Mouse (Mus musculus) heart, embryonic 11.5 days (tissue): Measurements from ENCODE around the gene Zmynd12. TPM values are rescaled to one million over a fixed set of nuclear protein-coding genes. Genes with fewer than 3 reads are reported as not detected.

Experiments used
- ATAC-seq: fragments of 200-750 bp; cut with Nextera tagmentation; replicated peaks from 2 replicates; pipeline ENCODE4 v1.8.0; 2017; ENCODE audit warnings: moderate library complexity; ENCODE audit not compliant: insufficient number of reproducible peaks, low FRiP score, low TSS enrichment
- H3K27ac ChIP-seq: fragments of 300-500 bp; sonication (generic); 2 replicates; pipeline ENCODE4 v1.5.1; 2014; ENCODE audit warnings: mild to moderate bottlenecking, low read depth, low read length
- H3K27me3 ChIP-seq: fragments of 300-500 bp; sonication (generic); 2 replicates; pipeline ENCODE4 v1.6.1; 2014; ENCODE audit warnings: mild to moderate bottlenecking, low read length, mixed read lengths; ENCODE audit not compliant: control insufficient read depth, insufficient read depth
- H3K36me3 ChIP-seq: fragments of 300-500 bp; sonication (generic); 2 replicates; pipeline ENCODE4 v1.6.1; 2014; ENCODE audit warnings: mild to moderate bottlenecking, low read length, moderate library complexity, mixed read lengths; ENCODE audit not compliant: control insufficient read depth, insufficient read depth
- H3K4me1 ChIP-seq: fragments of 300-500 bp; sonication (generic); 2 replicates; pipeline ENCODE4 v1.6.1; 2014; ENCODE audit warnings: low read length; ENCODE audit not compliant: control insufficient read depth, insufficient read depth
- H3K4me2 ChIP-seq: fragments of 300-500 bp; sonication (generic); 2 replicates; pipeline ENCODE4 v1.6.1; 2014; ENCODE audit warnings: mild to moderate bottlenecking, moderate library complexity
- H3K4me3 ChIP-seq: fragments of 300-500 bp; sonication (generic); 2 replicates; pipeline ENCODE4 v1.5.1; 2014; ENCODE audit warnings: low read depth, low read length
- H3K9ac ChIP-seq: fragments of 300-500 bp; sonication (generic); 2 replicates; pipeline ENCODE4 v1.6.1; 2014; ENCODE audit warnings: mild to moderate bottlenecking, low read depth, low read length, moderate library complexity
- H3K9me3 ChIP-seq: fragments of 300-500 bp; sonication (generic); replicated peaks from 2 replicates; pipeline ENCODE4 v1.6.1; 2016; ENCODE audit warnings: low read length; ENCODE audit not compliant: control insufficient read depth
- WGBS: fragments of 180-500 bp; shearing (Covaris S2); extraction: QIAGEN DNeasy Blood & Tissue Kit; methylation state at CpG from one replicate; pipeline ENCODE4 v1.1.7; 2014; ENCODE audit not compliant: insufficient replicate concordance; 5-methylcytosine and 5-hydroxymethylcytosine counted together
- polyA plus RNA-seq: library from polyadenylated mRNA; unstranded; fragments of >200 nt; fragmentation: Nextera tagmentation; extraction: Ambion mirVana; gene quantifications from 2 replicates; pipeline ENCODE4 v1.2.1, GENCODE M21; 2014

The Zmynd12 gene
- polyA plus RNA-seq, 1 experiment from 2014 or later, result not detected

GRCm38 (mm10) chr4:119430678-119431077 is 8.1 kb downstream of the Zmynd12 start:
- Histone ChIP-seq H3K4me2 (peak overlapping the region; percentile 35), H3K9ac (no peak overlapping the region), H3K27me3 (no peaks in the 10 kb centered on the region), H3K9me3 (peaks cover 2% of the 10 kb centered on the region; the same call in 1 of the 2 replicates), H3K36me3 (no peaks in the 10 kb centered on the region), H3K4me1 (no peaks in the 10 kb centered on the region), H3K4me3 (no peak overlapping the region), H3K27ac (no peak overlapping the region)
- ATAC-seq, result no peak
- 19% methylated on average over 5 of the region's 5 CpGs for WGBS

- Histone ChIP-seq H3K9ac (no peak overlapping the region), H3K9me3 (peaks cover 7% of the 10 kb centered on the region; the same call in 1 of the 2 replicates), H3K4me1 (0 out of 2 replicates have a peak, but pooled peaks cover 2% of the 10 kb centered on the region), H3K36me3 (no peaks in the 10 kb centered on the region), H3K4me2 (no peak overlapping the region), H3K4me3 (no peak overlapping the region), H3K27me3 (no peaks in the 10 kb centered on the region), H3K27ac (no peak overlapping the region)
- 83% methylated on average over 2 of the region's 2 CpGs for WGBS
- ATAC-seq, result no peak
Measured at GRCm38 (mm10) chr4:119437936-119438335, 15.3 kb downstream of the Zmynd12 start.

- Histone ChIP-seq H3K9me3 (no peaks in the 10 kb centered on the region), H3K4me1 (0 out of 2 replicates have a peak, but pooled peaks cover 2% of the 10 kb centered on the region), H3K36me3 (no peaks in the 10 kb centered on the region), H3K27me3 (no peaks in the 10 kb centered on the region), H3K27ac (no peak overlapping the region), H3K9ac (no peak overlapping the region), H3K4me2 (no peak overlapping the region), H3K4me3 (no peak overlapping the region)
- 84% methylated on average over 4 of the region's 4 CpGs for WGBS
- ATAC-seq, result no peak
Measured at GRCm38 (mm10) chr4:119441836-119442235, 19.2 kb downstream of the Zmynd12 start.

GRCm38 (mm10) chr4:119442539-119442938 is 19.9 kb downstream of the Zmynd12 start:
- ATAC-seq, result no peak
- Histone ChIP-seq H3K27me3 (no peaks in the 10 kb centered on the region), H3K9ac (no peak overlapping the region), H3K4me2 (no peak overlapping the region), H3K27ac (no peak overlapping the region), H3K4me3 (no peak overlapping the region), H3K9me3 (no peaks in the 10 kb centered on the region), H3K36me3 (no peaks in the 10 kb centered on the region), H3K4me1 (0 out of 2 replicates have a peak, but pooled peaks cover 2% of the 10 kb centered on the region)
- WGBS, result 37% methylated on average over 6 of the region's 6 CpGs

GRCm38 (mm10) chr4:119447261-119447660 is 24.6 kb downstream of the Zmynd12 start:
- H3K4me3 ChIP-seq, result no peak overlapping the region
- 85% methylated on average over 6 of the region's 6 CpGs for WGBS
- no peaks in the 10 kb centered on the region for H3K27me3 ChIP-seq
- H3K4me1 ChIP-seq, result peaks cover 4% of the 10 kb centered on the region; the same call in 1 of the 2 replicates
- no peak for ATAC-seq
- no peaks in the 10 kb centered on the region for H3K36me3 ChIP-seq
- H3K9ac ChIP-seq, result no peak overlapping the region
- H3K27ac ChIP-seq, result no peak overlapping the region
- H3K4me2 ChIP-seq, result no peak overlapping the region
- no peaks in the 10 kb centered on the region for H3K9me3 ChIP-seq

GRCm38 (mm10) chr4:119447786-119448185 is 25.2 kb downstream of the Zmynd12 start:
- Histone ChIP-seq H3K4me3 (no peak overlapping the region), H3K27ac (no peak overlapping the region), H3K36me3 (no peaks in the 10 kb centered on the region), H3K27me3 (no peaks in the 10 kb centered on the region), H3K9ac (no peak overlapping the region), H3K4me1 (peaks cover 6% of the 10 kb centered on the region), H3K4me2 (no peak overlapping the region), H3K9me3 (no peaks in the 10 kb centered on the region)
- 58% methylated on average over 3 of the region's 3 CpGs for WGBS
- no peak for ATAC-seq

GRCm38 (mm10) chr4:119450436-119450835 is 27.8 kb downstream of the Zmynd12 start:
- Histone ChIP-seq H3K27ac (no peak overlapping the region), H3K4me2 (no peak overlapping the region), H3K27me3 (no peaks in the 10 kb centered on the region), H3K4me1 (peaks cover 17% of the 10 kb centered on the region), H3K9ac (no peak overlapping the region), H3K9me3 (no peaks in the 10 kb centered on the region), H3K36me3 (no peaks in the 10 kb centered on the region), H3K4me3 (no peak overlapping the region)
- 70% methylated on average over 7 of the region's 7 CpGs for WGBS
- ATAC-seq, result no peak

GRCm38 (mm10) chr4:119453128-119453527 is 30.5 kb downstream of the Zmynd12 start:
- Histone ChIP-seq H3K9ac (no peak overlapping the region), H3K9me3 (0 out of 2 replicates have a peak, but pooled peaks cover 2% of the 10 kb centered on the region), H3K4me1 (peaks cover 17% of the 10 kb centered on the region), H3K27ac (no peak overlapping the region), H3K36me3 (no peaks in the 10 kb centered on the region), H3K4me3 (no peak overlapping the region), H3K4me2 (no peak overlapping the region), H3K27me3 (no peaks in the 10 kb centered on the region)
- no peak for ATAC-seq
- WGBS, result 56% methylated on average over 5 of the region's 5 CpGs

GRCm38 (mm10) chr4:119453533-119453932 is 30.9 kb downstream of the Zmynd12 start:
- Histone ChIP-seq H3K4me3 (no peak overlapping the region), H3K9ac (no peak overlapping the region), H3K27ac (no peak overlapping the region), H3K36me3 (no peaks in the 10 kb centered on the region), H3K27me3 (no peaks in the 10 kb centered on the region), H3K9me3 (0 out of 2 replicates have a peak, but pooled peaks cover 2% of the 10 kb centered on the region), H3K4me1 (peaks cover 17% of the 10 kb centered on the region), H3K4me2 (no peak overlapping the region)
- 10% methylated on average over 6 of the region's 6 CpGs for WGBS
- no peak for ATAC-seq
